Mouse (Mus musculus) megakaryocyte, adult 5-6 weeks (primary cell): ENCODE results near the gene AC161166.1. TPM values are rescaled to one million over a fixed set of nuclear protein-coding genes. Genes with fewer than 3 reads are reported as not detected.

Experiments
- ATAC-seq: 2 replicates; pipeline ENCODE4 v1.8.0; 2016; ENCODE audit warnings: mild to moderate bottlenecking, inconsistent platforms; ENCODE audit not compliant: poor library complexity, severe bottlenecking
- total RNA-seq, 2 experiments: library from RNA; stranded (forward) in 1 of 2; stranded (reverse) in 1 of 2; fragments of 153-499, 151-499 nt in 1 of 2; fragments of 221-1000, 200-1000 nt in 1 of 2; gene quantifications; 2 replicates each; pipeline versions ENCODE4 v1.2.3 to v1.2.4; 2015 to 2017

Gene AC161166.1
- total RNA-seq (2015): not detected in 2 replicates
- total RNA-seq (2017): not detected in 2 replicates

DNA sequence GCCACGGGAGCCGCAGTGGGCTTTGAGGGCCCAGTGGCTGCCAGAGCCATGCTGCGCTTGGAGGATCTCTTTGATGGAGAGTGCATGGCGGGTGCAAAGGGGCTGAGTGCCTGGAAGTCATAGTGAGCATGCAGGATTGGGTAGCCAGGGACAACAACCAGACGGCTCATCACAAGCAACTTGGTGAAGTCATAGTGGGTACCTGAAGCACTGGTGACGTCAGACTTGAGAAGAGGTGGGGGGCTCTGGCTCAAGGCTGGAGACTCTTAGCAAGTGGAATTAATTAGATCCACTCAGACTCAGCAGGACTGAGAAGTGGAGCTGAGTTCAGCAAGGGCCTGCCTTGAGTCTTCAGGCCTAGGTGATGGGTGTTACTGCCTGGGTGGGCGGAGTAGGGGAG lies at the start of gene AC161166.1:
Gene AC161166.1 (minus strand): TSS at position 101 of the 400 bp plus-strand sequence.
- ATAC-seq: no peak

- no peak for ATAC-seq
Measured at GRCm38 (mm10) chr7:24561450-24561849, 49.2 kb upstream of the AC161166.1 start.

DNA sequence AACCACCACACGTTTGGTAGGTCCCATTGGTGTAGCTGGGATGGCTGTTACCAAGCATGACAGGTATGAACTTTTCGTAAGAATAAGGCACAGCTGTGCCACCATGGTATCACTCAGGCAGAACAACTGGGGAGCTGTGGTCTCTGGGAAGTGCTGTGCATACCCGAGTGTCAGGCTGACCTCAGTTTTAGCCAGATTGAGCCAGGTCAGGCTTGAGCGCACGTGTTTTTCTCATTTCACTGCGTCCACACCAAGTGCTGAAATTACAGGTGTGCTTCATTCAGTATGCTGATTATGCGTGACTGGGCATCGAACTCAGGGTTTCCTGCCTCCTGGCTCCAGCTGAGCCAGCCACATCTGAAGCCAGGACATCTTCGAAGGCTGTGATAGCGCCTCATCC lies 43.5 kb upstream of the AC161166.1 start:
- no peak for ATAC-seq

GRCm38 (mm10) chr7:24551985-24552759 lies 39.9 kb upstream of the AC161166.1 start:
- ATAC-seq: peak; percentile 91

- no peak for ATAC-seq
Measured at GRCm38 (mm10) chr7:24547534-24548036, 35.3 kb upstream of the AC161166.1 start.

- peak; percentile 100 for ATAC-seq
Measured at GRCm38 (mm10) chr7:24546634-24547389, 34.6 kb upstream of the AC161166.1 start.

- ATAC-seq: 0 out of 2 replicates have a peak, but pooled peaks have one; percentile 1
Measured at GRCm38 (mm10) chr7:24546068-24546614, 33.9 kb upstream of the AC161166.1 start, which contains the start of the genes Pinlyp and Xrcc1. Pinlyp (minus strand) TSS chr7:24546118. Xrcc1 (plus strand) TSS chr7:24546289.

DNA sequence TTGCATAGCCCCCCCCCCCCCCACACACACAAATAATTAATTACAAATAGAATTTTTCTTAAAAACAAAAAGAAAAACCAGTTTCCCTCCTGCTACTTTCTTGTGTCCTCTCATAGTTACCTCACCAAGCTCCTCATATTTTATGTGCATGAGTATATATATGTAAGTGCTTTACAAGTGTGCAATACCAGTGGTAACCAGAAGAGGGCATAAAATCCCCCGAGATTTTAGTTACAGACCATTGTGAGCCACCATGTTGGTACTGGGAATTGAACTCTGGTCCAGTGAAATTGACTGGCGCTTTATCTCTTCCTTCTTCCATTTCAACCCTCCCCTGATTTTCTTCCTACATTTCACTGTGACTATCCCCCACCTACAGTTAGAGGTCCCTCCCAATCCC lies 32.3 kb upstream of the AC161166.1 start:
- ATAC-seq: no peak

DNA sequence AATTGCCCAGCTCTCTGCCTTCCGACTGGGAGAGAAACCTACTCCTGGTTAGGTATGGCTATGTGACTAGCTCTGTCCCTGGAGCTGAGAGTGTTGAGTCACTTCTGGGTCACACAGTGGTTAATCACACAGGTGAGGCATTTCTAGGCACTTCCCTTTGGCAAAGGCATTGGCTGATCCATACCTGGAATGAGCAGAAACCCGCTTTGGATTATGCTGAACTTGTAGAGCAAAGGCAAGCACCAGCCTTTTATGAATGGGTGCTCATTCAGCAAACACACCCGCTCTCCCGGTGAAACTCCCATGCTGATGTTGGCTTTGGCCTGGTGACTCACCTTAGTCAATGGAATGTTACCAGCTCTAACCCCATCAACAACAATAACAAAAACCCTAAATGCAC lies 27.4 kb upstream of the AC161166.1 start:
- ATAC-seq: no peak

GRCm38 (mm10) chr7:24538701-24539100 lies 26.4 kb upstream of the AC161166.1 start:
- peak; percentile 70 for ATAC-seq

- no peak for ATAC-seq
Measured at GRCm38 (mm10) chr7:24538154-24538553, 25.9 kb upstream of the AC161166.1 start.

DNA sequence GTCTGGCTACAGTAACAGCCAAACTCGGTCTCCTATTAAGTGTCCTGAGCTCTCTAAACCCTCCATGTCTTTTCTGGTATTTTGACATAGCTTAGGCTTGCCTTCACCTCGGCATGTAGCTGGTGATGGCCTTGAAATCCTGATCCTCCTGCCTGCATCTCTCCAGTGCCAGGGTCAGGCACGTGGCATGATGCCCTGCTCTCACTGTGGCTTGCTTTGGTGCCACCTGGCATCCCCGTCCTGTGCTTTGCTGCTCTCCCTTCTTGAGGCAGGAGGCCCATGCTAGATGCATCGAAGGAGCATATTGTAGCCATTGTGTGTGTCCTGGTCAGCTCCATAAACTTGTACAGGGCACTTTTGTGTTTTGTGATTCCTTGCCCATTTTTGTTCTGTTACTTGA lies 25.3 kb upstream of the AC161166.1 start:
- no peak for ATAC-seq

GRCm38 (mm10) chr7:24537081-24537480 lies 24.8 kb upstream of the AC161166.1 start:
- ATAC-seq: no peak

DNA sequence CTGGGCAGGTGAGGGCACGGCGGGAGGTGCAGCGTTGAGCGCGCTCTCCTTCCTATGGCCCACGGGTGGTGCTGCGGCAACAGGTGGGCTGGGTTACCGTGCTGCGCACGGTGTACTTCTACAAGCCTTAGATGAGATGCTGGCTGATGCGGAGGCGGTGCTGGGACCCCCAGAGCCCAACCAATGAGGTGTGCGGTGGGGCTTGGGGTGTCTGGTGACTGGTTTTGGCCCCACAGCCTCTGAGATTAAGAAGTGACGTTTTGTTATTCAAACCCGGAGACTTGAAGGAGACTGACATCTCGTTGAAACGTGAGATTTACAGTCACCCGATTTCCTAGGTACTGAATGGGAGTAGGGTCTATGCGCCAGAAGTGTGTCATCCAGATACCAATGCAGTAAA lies 22.0 kb upstream of the AC161166.1 start:
- no peak for ATAC-seq

DNA sequence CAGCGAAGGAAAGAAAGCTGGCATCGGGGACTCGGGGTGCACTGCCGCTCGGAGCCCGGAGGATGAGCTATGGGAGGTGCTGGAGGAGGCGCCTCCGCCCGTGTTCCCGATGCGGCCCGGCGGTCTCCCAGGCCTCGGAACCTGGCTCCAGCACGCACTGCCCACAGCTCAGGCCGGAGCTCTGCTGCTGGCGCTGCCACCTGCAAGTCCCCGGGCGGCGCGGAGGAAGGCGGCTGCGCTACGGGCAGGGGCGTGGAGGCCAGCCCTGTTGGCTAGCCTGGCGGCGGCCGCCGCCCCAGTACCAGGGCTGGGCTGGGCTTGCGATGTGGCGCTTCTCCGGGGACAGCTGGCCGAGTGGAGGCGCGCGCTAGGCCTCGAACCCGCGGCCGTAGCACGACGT lies 21.6 kb upstream of the AC161166.1 start:
- no peak for ATAC-seq

DNA sequence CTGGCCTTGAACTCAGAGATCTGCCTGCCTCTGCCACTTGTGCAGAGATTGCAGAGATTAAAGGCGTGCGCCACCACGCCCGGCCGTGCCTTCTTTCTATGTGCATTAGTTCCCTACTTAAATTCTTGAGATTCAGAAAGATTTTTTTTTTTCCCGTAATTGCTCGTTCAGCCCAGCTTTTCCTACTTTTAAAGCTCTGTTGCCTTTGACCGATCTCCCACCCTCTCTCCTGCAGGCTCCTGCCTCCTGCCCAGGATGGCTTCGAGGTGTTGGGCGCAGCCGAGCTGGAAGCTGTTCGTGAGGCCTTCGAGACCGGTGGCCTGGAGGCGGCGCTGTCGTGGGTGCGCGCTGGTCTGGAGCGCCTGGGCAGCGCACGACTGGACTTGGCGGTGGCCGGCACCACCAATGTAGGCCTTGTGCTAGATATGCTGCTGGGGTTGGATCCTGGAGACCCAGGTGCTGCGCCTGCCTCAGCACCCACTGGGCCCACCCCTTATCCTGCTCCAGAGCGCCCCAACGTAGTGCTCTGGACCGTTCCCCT lies 20.8 kb upstream of the AC161166.1 start:
- ATAC-seq: no peak

GRCm38 (mm10) chr7:24531211-24531971 lies 19.1 kb upstream of the AC161166.1 start:
- ATAC-seq: peak; percentile 61

- peak; percentile 92 for ATAC-seq
Measured at GRCm38 (mm10) chr7:24530062-24530931, 18.0 kb upstream of the AC161166.1 start, which contains the start of gene Irgq. Irgq (plus strand) TSS chr7:24530689.

GRCm38 (mm10) chr7:24529580-24529979 lies 17.3 kb upstream of the AC161166.1 start:
- ATAC-seq: no peak
